Mouse (Mus musculus) heart, embryonic 16.5 days (tissue): Measurements from ENCODE around the gene Aqp8. TPM values are rescaled to one million over a fixed set of nuclear protein-coding genes. Genes with fewer than 3 reads are reported as not detected.

Source experiments
- ATAC-seq: fragments of 200-750 bp; cut with Nextera tagmentation; replicated peaks from 2 replicates; pipeline ENCODE4 v1.8.0; 2017; ENCODE audit warnings: moderate number of reproducible peaks; ENCODE audit not compliant: insufficient read depth, low FRiP score; ENCODE audit errors: extremely low read depth
- H3K27ac ChIP-seq: fragments of 300-500 bp; sonication (generic); 2 replicates; pipeline ENCODE4 v1.5.1; 2014; ENCODE audit warnings: mild to moderate bottlenecking, low read length, control low read depth, moderate library complexity
- H3K27me3 ChIP-seq: fragments of 300-500 bp; sonication (generic); 2 replicates; pipeline ENCODE4 v1.6.1; 2014; ENCODE audit warnings: low read length, mixed read lengths; ENCODE audit not compliant: control insufficient read depth, insufficient read depth
- H3K36me3 ChIP-seq: fragments of 300-500 bp; sonication (generic); 2 replicates; pipeline ENCODE4 v1.6.1; 2014; ENCODE audit not compliant: control insufficient read depth, insufficient read depth
- H3K4me1 ChIP-seq: fragments of 300-500 bp; sonication (generic); 2 replicates; pipeline ENCODE4 v1.6.1; 2014; ENCODE audit warnings: low read length, mixed read lengths; ENCODE audit not compliant: control insufficient read depth, insufficient read depth
- H3K4me2 ChIP-seq: fragments of 300-500 bp; sonication (generic); 2 replicates; pipeline ENCODE4 v1.6.1; 2014; ENCODE audit warnings: low read depth, mild to moderate bottlenecking, control low read depth, low read length
- H3K4me3 ChIP-seq: fragments of 300-500 bp; sonication (generic); 2 replicates; pipeline ENCODE4 v1.5.1; 2014; ENCODE audit warnings: mild to moderate bottlenecking, control low read depth, low read length
- H3K9ac ChIP-seq: fragments of 300-500 bp; sonication (generic); 2 replicates; pipeline ENCODE4 v1.6.1; 2014; ENCODE audit warnings: low read length, control low read depth
- H3K9me3 ChIP-seq: fragments of 300-500 bp; sonication (generic); replicated peaks from 2 replicates; pipeline ENCODE4 v1.6.1; 2016; ENCODE audit warnings: low read length; ENCODE audit not compliant: control insufficient read depth
- WGBS: fragments of 180-500 bp; shearing (Covaris S2); extraction: QIAGEN DNeasy Blood & Tissue Kit; methylation state at CpG from one replicate; pipeline ENCODE4 v1.1.7; 2014; 5-methylcytosine and 5-hydroxymethylcytosine counted together
- polyA plus RNA-seq: library from polyadenylated mRNA; unstranded; fragments of >200 nt; fragmentation: Nextera tagmentation; extraction: Ambion mirVana; gene quantifications from 2 replicates; pipeline ENCODE4 v1.2.1, GENCODE M21; 2015

Aqp8 gene
- polyA plus RNA-seq, 1 experiment from 2014 or later: 0.83 TPM

DNA sequence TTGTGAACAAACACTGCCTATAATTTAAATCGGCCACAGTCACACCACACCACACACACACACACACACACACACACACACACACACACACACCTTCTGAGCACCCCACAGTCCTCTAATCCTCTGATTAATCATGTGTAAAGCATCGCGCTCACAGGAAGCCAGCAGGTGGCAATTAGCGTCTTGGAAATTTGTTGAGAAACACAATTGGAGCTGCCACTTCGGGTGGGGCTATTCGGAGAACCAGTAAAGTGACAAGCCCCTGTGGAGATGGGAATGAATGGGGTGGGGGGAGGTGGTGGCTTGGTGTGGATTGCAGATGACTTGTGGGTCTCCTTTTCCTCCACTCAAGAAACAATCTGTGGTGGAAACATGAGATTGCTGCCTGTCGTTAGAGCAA lies 45.9 kb downstream of the Aqp8 start:
- Histone ChIP-seq H3K4me3 (no peak overlapping the region), H3K9ac (no peak overlapping the region), H3K27ac (no peak overlapping the region), H3K27me3 (no peaks in the 10 kb centered on the region), H3K4me1 (no peaks in the 10 kb centered on the region), H3K9me3 (peaks cover 5% of the 10 kb centered on the region; the same call in 1 of the 2 replicates), H3K4me2 (no peak overlapping the region), H3K36me3 (no peaks in the 10 kb centered on the region)
- no peak for ATAC-seq
- 72% methylated on average over 7 of the region's 7 CpGs for WGBS

Other genes with a start within 250 kb of the Aqp8 start
- gene Slc5a11, start 247.5 kb upstream of the Aqp8 start, polyA plus RNA-seq: 0.07 and 0.11 TPM in 2 replicates
- 38.5 and 39.8 TPM in 2 replicates for gene Lcmt1, start 92.5 kb upstream of the Aqp8 start, polyA plus RNA-seq
- gene Arhgap17, start 92.4 kb upstream of the Aqp8 start, polyA plus RNA-seq: 14.3 and 15.1 TPM in 2 replicates
- gene Zkscan2, start 38.2 kb downstream of the Aqp8 start, polyA plus RNA-seq: 0.72 and 1.5 TPM in 2 replicates